Mouse (Mus musculus): ENCODE measurements around the gene Ppm1h. TPM values are rescaled to one million over a fixed set of nuclear protein-coding genes. Genes with fewer than 3 reads are reported as not detected.
A peak's percentile ranks its signal among the peaks of the same experiment; 100 is the strongest.

Gene Ppm1h
- 34.2 and 38.3 TPM in 2 replicates for polyA plus RNA-seq (2012; rRNA removed)

GRCm38 (mm10) chr10:122678541-122679436 lies at the start of gene Ppm1h:
TSS of gene Ppm1h (plus strand) at chr10:122678762.
- no peaks in the 10 kb centered on the region; the same call in 1 of the 2 replicates for H3K4me1 ChIP-seq (ENCODE audit: control insufficient read depth, insufficient read depth, low read length)
- TF ChIP-seq CTCF (IDR thresholded peaks at IDR 0.05; ENCODE audit: extremely low read depth, insufficient read depth, low read length) (0 out of 2 replicates have a peak, but pooled peaks have one; percentile 4), POLR2A (IDR thresholded peaks at IDR 0.05; ENCODE audit: extremely low read depth, insufficient read depth, low read length) (peak; percentile 49; the same call in 1 of the 2 replicates)

GRCm38 (mm10) chr10:122629003-122629402 lies 49.6 kb upstream of the Ppm1h start:
- H3K4me1 ChIP-seq (ENCODE audit: control insufficient read depth, insufficient read depth, low read length): no peaks in the 10 kb centered on the region
- TF ChIP-seq POLR2A (IDR thresholded peaks at IDR 0.05; ENCODE audit: extremely low read depth, insufficient read depth, low read length) (no peak), CTCF (IDR thresholded peaks at IDR 0.05; ENCODE audit: extremely low read depth, insufficient read depth, low read length) (no peak)

More at GRCm38 (mm10) chr10:122678541-122679436, at the start of gene Ppm1h:
- Histone ChIP-seq H3K4me3 (ENCODE audit: insufficient read depth, low read length) (peak within 1 kb of the TSS; percentile 89), H3K27ac (ENCODE audit: insufficient read depth, low read length) (peak within 1 kb of the TSS; percentile 39)

GRCm38 (mm10) chr10:122639879-122640278 lies 38.7 kb upstream of the Ppm1h start:
- TF ChIP-seq CTCF (IDR thresholded peaks at IDR 0.05; ENCODE audit: extremely low read depth, insufficient read depth, low read length) (no peak), POLR2A (IDR thresholded peaks at IDR 0.05; ENCODE audit: extremely low read depth, insufficient read depth, low read length) (no peak)

More at GRCm38 (mm10) chr10:122629003-122629402, 49.6 kb upstream of the Ppm1h start:
- H3K4me3 ChIP-seq (ENCODE audit: insufficient read depth, low read length): no peak overlapping the region
- H3K27ac ChIP-seq (ENCODE audit: insufficient read depth, low read length): no peak overlapping the region

GRCm38 (mm10) chr10:122641263-122641795 lies 37.2 kb upstream of the Ppm1h start:
- no peak overlapping the region for H3K4me3 ChIP-seq (ENCODE audit: insufficient read depth, low read length)
- no peak overlapping the region for H3K27ac ChIP-seq (ENCODE audit: insufficient read depth, low read length)
- H3K4me1 ChIP-seq (ENCODE audit: control insufficient read depth, insufficient read depth, low read length): no peaks in the 10 kb centered on the region
- TF ChIP-seq POLR2A (IDR thresholded peaks at IDR 0.05; ENCODE audit: extremely low read depth, insufficient read depth, low read length) (no peak), CTCF (IDR thresholded peaks at IDR 0.05; ENCODE audit: extremely low read depth, insufficient read depth, low read length) (no peak)

More at GRCm38 (mm10) chr10:122639879-122640278, 38.7 kb upstream of the Ppm1h start:
- no peak overlapping the region for H3K27ac ChIP-seq (ENCODE audit: insufficient read depth, low read length)
- no peaks in the 10 kb centered on the region for H3K4me1 ChIP-seq (ENCODE audit: control insufficient read depth, insufficient read depth, low read length)
- H3K4me3 ChIP-seq (ENCODE audit: insufficient read depth, low read length): no peak overlapping the region

GRCm38 (mm10) chr10:122642125-122642524 lies 36.4 kb upstream of the Ppm1h start:
- H3K27ac ChIP-seq (ENCODE audit: insufficient read depth, low read length): no peak overlapping the region
- no peaks in the 10 kb centered on the region for H3K4me1 ChIP-seq (ENCODE audit: control insufficient read depth, insufficient read depth, low read length)
- H3K4me3 ChIP-seq (ENCODE audit: insufficient read depth, low read length): no peak overlapping the region
- no peak for TF ChIP-seq CTCF (IDR thresholded peaks at IDR 0.05; ENCODE audit: extremely low read depth, insufficient read depth, low read length)
- TF ChIP-seq POLR2A (IDR thresholded peaks at IDR 0.05; ENCODE audit: extremely low read depth, insufficient read depth, low read length): no peak

GRCm38 (mm10) chr10:122651932-122652331 lies 26.6 kb upstream of the Ppm1h start:
- no peak for TF ChIP-seq CTCF (IDR thresholded peaks at IDR 0.05; ENCODE audit: extremely low read depth, insufficient read depth, low read length)
- TF ChIP-seq POLR2A (IDR thresholded peaks at IDR 0.05; ENCODE audit: extremely low read depth, insufficient read depth, low read length): no peak
- H3K4me3 ChIP-seq (ENCODE audit: insufficient read depth, low read length): no peak overlapping the region
- no peaks in the 10 kb centered on the region for H3K4me1 ChIP-seq (ENCODE audit: control insufficient read depth, insufficient read depth, low read length)
- H3K27ac ChIP-seq (ENCODE audit: insufficient read depth, low read length): no peak overlapping the region

GRCm38 (mm10) chr10:122652578-122652977 lies 26.0 kb upstream of the Ppm1h start:
- Histone ChIP-seq H3K27ac (ENCODE audit: insufficient read depth, low read length) (no peak overlapping the region), H3K4me1 (ENCODE audit: control insufficient read depth, insufficient read depth, low read length) (no peaks in the 10 kb centered on the region), H3K4me3 (ENCODE audit: insufficient read depth, low read length) (no peak overlapping the region)
- no peak for TF ChIP-seq POLR2A (IDR thresholded peaks at IDR 0.05; ENCODE audit: extremely low read depth, insufficient read depth, low read length)
- TF ChIP-seq CTCF (IDR thresholded peaks at IDR 0.05; ENCODE audit: extremely low read depth, insufficient read depth, low read length): no peak

- Histone ChIP-seq H3K4me1 (ENCODE audit: control insufficient read depth, insufficient read depth, low read length) (peaks cover 2% of the 10 kb centered on the region; the same call in 1 of the 2 replicates), H3K4me3 (ENCODE audit: insufficient read depth, low read length) (no peak overlapping the region), H3K27ac (ENCODE audit: insufficient read depth, low read length) (no peak overlapping the region)
- TF ChIP-seq POLR2A (IDR thresholded peaks at IDR 0.05; ENCODE audit: extremely low read depth, insufficient read depth, low read length) (no peak), CTCF (IDR thresholded peaks at IDR 0.05; ENCODE audit: extremely low read depth, insufficient read depth, low read length) (no peak)
Observed at GRCm38 (mm10) chr10:122665652-122666051, 12.9 kb upstream of the Ppm1h start.

- TF ChIP-seq POLR2A (IDR thresholded peaks at IDR 0.05; ENCODE audit: extremely low read depth, insufficient read depth, low read length): no peak
- no peak for TF ChIP-seq CTCF (IDR thresholded peaks at IDR 0.05; ENCODE audit: extremely low read depth, insufficient read depth, low read length)
- no peak overlapping the region for H3K27ac ChIP-seq (ENCODE audit: insufficient read depth, low read length)
- H3K4me1 ChIP-seq (ENCODE audit: control insufficient read depth, insufficient read depth, low read length): no peaks in the 10 kb centered on the region
- no peak overlapping the region for H3K4me3 ChIP-seq (ENCODE audit: insufficient read depth, low read length)
Observed at GRCm38 (mm10) chr10:122671253-122671652, 7.3 kb upstream of the Ppm1h start.

Measured in cortical plate, adult 2 months (tissue).